Mouse (Mus musculus): Measurements from ENCODE around the gene Rhot2.

Gene Rhot2

GRCm38 (mm10) chr17:25794197-25794596, 50.5 kb downstream of the Rhot2 start:
- no peak for DNase-seq

- DNase-seq = peak; percentile 76 to 81
Observed at GRCm38 (mm10) chr17:25792615-25793014, 52.0 kb downstream of the Rhot2 start, which contains the start of gene Fam173a. Fam173a (minus strand) TSS chr17:25792901.

GRCm38 (mm10) chr17:25791843-25792527, 52.7 kb downstream of the Rhot2 start:
- DNase-seq = peak; percentile 63 to 76

GRCm38 (mm10) chr17:25791320-25791842, 53.3 kb downstream of the Rhot2 start:
- DNase-seq = peak in 1 of 2 experiments; percentile 35
